Mouse (Mus musculus): ENCODE data around the gene Gm49369. TPM values are rescaled to one million over a fixed set of nuclear protein-coding genes. Genes with fewer than 3 reads are reported as not detected.
A peak's percentile ranks its signal among the peaks of the same experiment; 100 is the strongest.

Gm49369 gene
- polyA plus RNA-seq, 1 experiment: not detected

GRCm38 (mm10) chr7:142371768-142372661 lies 10.5 kb downstream of the Gm49369 start:
- no peaks in the 10 kb centered on the region for H3K36me3 ChIP-seq (ENCODE audit: control insufficient read depth, insufficient read depth, low read length)

GRCm38 (mm10) chr7:142371398-142371767 lies 11.1 kb downstream of the Gm49369 start:
- Histone ChIP-seq H3K27ac (ENCODE audit: control insufficient read depth, insufficient read depth, low read depth, low read length) (no peak overlapping the region), H3K4me1 (ENCODE audit: control insufficient read depth, insufficient read depth, low read length) (peaks cover 12% of the 10 kb centered on the region), H3K27me3 (ENCODE audit: control insufficient read depth, insufficient read depth, low read length) (no peaks in the 10 kb centered on the region), H3K36me3 (ENCODE audit: control insufficient read depth, insufficient read depth, low read length) (no peaks in the 10 kb centered on the region), H3K4me3 (ENCODE audit: control insufficient read depth, low read depth, low read length) (no peak overlapping the region; the same call in 1 of the 2 replicates)
- no peak for TF ChIP-seq POLR2A (IDR thresholded peaks at IDR 0.05; ENCODE audit: control insufficient read depth, low read depth, low read length)
- no peak for TF ChIP-seq CTCF (IDR thresholded peaks at IDR 0.05; ENCODE audit: control insufficient read depth, insufficient read depth, insufficient replicate concordance, low read depth, low read length)

More at GRCm38 (mm10) chr7:142371768-142372661, 10.5 kb downstream of the Gm49369 start:
- peaks cover 12% of the 10 kb centered on the region for H3K4me1 ChIP-seq (ENCODE audit: control insufficient read depth, insufficient read depth, low read length)
- TF ChIP-seq CTCF (IDR thresholded peaks at IDR 0.05; ENCODE audit: control insufficient read depth, insufficient read depth, insufficient replicate concordance, low read depth, low read length) (no peak), POLR2A (IDR thresholded peaks at IDR 0.05; ENCODE audit: control insufficient read depth, low read depth, low read length) (no peak)
- H3K27me3 ChIP-seq (ENCODE audit: control insufficient read depth, insufficient read depth, low read length): no peaks in the 10 kb centered on the region
- H3K4me3 ChIP-seq (ENCODE audit: control insufficient read depth, low read depth, low read length): peak overlapping the region; percentile 43
- H3K27ac ChIP-seq (ENCODE audit: control insufficient read depth, insufficient read depth, low read depth, low read length): no peak overlapping the region

DNA sequence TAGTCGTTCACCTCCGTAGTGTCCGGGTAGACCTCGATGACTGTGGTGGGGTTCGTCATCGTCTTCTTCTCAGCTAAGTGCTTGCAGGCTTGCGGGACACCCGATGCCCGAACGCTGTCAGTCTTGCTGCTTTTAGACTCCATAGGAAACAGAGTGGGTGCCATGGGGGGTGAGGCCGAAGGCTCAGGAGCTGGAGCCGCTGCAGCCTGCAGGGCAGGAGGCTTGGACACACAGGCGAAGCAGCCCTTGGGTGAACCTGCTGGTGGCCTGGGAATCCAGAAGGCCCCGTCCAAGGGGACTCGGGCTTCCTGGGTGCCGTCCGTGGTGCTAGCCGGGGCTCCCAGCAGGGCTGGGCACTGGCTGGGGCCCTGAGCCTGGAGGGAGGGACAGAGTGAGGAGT lies 11.5 kb downstream of the Gm49369 start:
- Histone ChIP-seq H3K4me3 (ENCODE audit: control insufficient read depth, low read depth, low read length) (no peak overlapping the region), H3K4me1 (ENCODE audit: control insufficient read depth, insufficient read depth, low read length) (peaks cover 12% of the 10 kb centered on the region), H3K36me3 (ENCODE audit: control insufficient read depth, insufficient read depth, low read length) (no peaks in the 10 kb centered on the region), H3K27me3 (ENCODE audit: control insufficient read depth, insufficient read depth, low read length) (no peaks in the 10 kb centered on the region), H3K27ac (ENCODE audit: control insufficient read depth, insufficient read depth, low read depth, low read length) (no peak overlapping the region)
- TF ChIP-seq POLR2A (IDR thresholded peaks at IDR 0.05; ENCODE audit: control insufficient read depth, low read depth, low read length) (no peak), CTCF (IDR thresholded peaks at IDR 0.05; ENCODE audit: control insufficient read depth, insufficient read depth, insufficient replicate concordance, low read depth, low read length) (no peak)

- Histone ChIP-seq H3K36me3 (ENCODE audit: control insufficient read depth, insufficient read depth, low read length) (no peaks in the 10 kb centered on the region), H3K4me1 (ENCODE audit: control insufficient read depth, insufficient read depth, low read length) (peaks cover 12% of the 10 kb centered on the region), H3K27ac (ENCODE audit: control insufficient read depth, insufficient read depth, low read depth, low read length) (no peak overlapping the region), H3K4me3 (ENCODE audit: control insufficient read depth, low read depth, low read length) (no peak overlapping the region), H3K27me3 (ENCODE audit: control insufficient read depth, insufficient read depth, low read length) (no peaks in the 10 kb centered on the region)
- no peak for TF ChIP-seq POLR2A (IDR thresholded peaks at IDR 0.05; ENCODE audit: control insufficient read depth, low read depth, low read length)
- TF ChIP-seq CTCF (IDR thresholded peaks at IDR 0.05; ENCODE audit: control insufficient read depth, insufficient read depth, insufficient replicate concordance, low read depth, low read length): no peak
Measured at GRCm38 (mm10) chr7:142369820-142370219, 12.6 kb downstream of the Gm49369 start.

DNA sequence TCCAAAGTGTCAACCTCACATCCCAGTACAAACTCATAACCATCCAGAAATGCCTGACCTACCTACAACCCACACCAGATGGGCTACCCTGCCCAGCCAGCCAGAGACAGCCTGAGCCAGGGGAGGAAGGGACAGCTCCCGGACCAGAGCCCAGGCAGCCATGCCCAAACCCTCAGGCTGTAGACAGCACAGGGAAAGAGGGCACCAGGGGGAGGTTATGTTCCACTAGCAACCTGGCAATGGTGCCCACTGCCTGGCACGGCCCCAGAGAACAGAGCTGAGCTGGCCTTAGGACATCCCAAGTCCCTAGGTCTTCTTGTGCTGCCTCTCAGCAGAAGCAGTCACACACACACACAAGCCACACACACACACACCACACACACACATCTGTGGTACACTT lies 13.6 kb downstream of the Gm49369 start:
- Histone ChIP-seq H3K4me1 (ENCODE audit: control insufficient read depth, insufficient read depth, low read length) (peaks cover 11% of the 10 kb centered on the region), H3K36me3 (ENCODE audit: control insufficient read depth, insufficient read depth, low read length) (no peaks in the 10 kb centered on the region), H3K27ac (ENCODE audit: control insufficient read depth, insufficient read depth, low read depth, low read length) (no peak overlapping the region), H3K27me3 (ENCODE audit: control insufficient read depth, insufficient read depth, low read length) (no peaks in the 10 kb centered on the region), H3K4me3 (ENCODE audit: control insufficient read depth, low read depth, low read length) (no peak overlapping the region)
- TF ChIP-seq CTCF (IDR thresholded peaks at IDR 0.05; ENCODE audit: control insufficient read depth, insufficient read depth, insufficient replicate concordance, low read depth, low read length) (no peak), POLR2A (IDR thresholded peaks at IDR 0.05; ENCODE audit: control insufficient read depth, low read depth, low read length) (no peak)

GRCm38 (mm10) chr7:142363107-142363506 lies 19.4 kb downstream of the Gm49369 start:
- no peaks in the 10 kb centered on the region for H3K36me3 ChIP-seq (ENCODE audit: control insufficient read depth, insufficient read depth, low read length)
- no peaks in the 10 kb centered on the region for H3K27me3 ChIP-seq (ENCODE audit: control insufficient read depth, insufficient read depth, low read length)
- TF ChIP-seq CTCF (IDR thresholded peaks at IDR 0.05; ENCODE audit: control insufficient read depth, insufficient read depth, insufficient replicate concordance, low read depth, low read length) (no peak), POLR2A (IDR thresholded peaks at IDR 0.05; ENCODE audit: control insufficient read depth, low read depth, low read length) (no peak)
- no peak overlapping the region for H3K4me3 ChIP-seq (ENCODE audit: control insufficient read depth, low read depth, low read length)
- H3K4me1 ChIP-seq (ENCODE audit: control insufficient read depth, insufficient read depth, low read length): no peaks in the 10 kb centered on the region
- H3K27ac ChIP-seq (ENCODE audit: control insufficient read depth, insufficient read depth, low read depth, low read length): no peak overlapping the region

DNA sequence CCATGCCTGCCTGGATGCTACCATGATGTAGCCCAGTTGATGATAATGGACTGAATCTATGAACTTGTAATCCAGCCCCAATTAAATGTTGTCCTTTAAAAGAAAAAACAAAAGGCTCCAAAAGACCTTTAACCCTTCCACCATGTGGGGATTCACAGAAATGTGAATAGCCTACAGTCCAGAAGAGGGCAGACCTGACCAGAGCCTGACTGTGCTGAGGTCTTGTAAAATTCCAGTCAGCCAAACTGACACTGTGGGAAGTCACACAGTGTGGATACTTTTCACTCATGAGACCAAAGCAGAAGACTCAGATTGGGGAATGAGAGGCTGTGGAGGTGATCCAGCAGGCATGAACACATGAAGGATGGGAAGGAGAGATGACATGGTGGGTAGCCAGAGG lies 21.7 kb downstream of the Gm49369 start:
- no peak overlapping the region for H3K4me3 ChIP-seq (ENCODE audit: control insufficient read depth, low read depth, low read length)
- H3K4me1 ChIP-seq (ENCODE audit: control insufficient read depth, insufficient read depth, low read length): no peaks in the 10 kb centered on the region
- H3K36me3 ChIP-seq (ENCODE audit: control insufficient read depth, insufficient read depth, low read length): no peaks in the 10 kb centered on the region
- no peak overlapping the region for H3K27ac ChIP-seq (ENCODE audit: control insufficient read depth, insufficient read depth, low read depth, low read length)
- no peaks in the 10 kb centered on the region for H3K27me3 ChIP-seq (ENCODE audit: control insufficient read depth, insufficient read depth, low read length)
- TF ChIP-seq CTCF (IDR thresholded peaks at IDR 0.05; ENCODE audit: control insufficient read depth, insufficient read depth, insufficient replicate concordance, low read depth, low read length) (no peak), POLR2A (IDR thresholded peaks at IDR 0.05; ENCODE audit: control insufficient read depth, low read depth, low read length) (no peak)

Measured in testis, adult 2 months (tissue).